Mouse (Mus musculus) forebrain, postnatal 0 days (tissue): Measurements from ENCODE around the gene Pdia6. TPM values are rescaled to one million over a fixed set of nuclear protein-coding genes. Genes with fewer than 3 reads are reported as not detected.

Source experiments
- ATAC-seq: fragments of 200-750 bp; cut with Nextera tagmentation; 2 replicates; pipeline ENCODE4 v1.8.0; 2017; ENCODE audit warnings: mild to moderate bottlenecking, moderate library complexity
- DNase-seq: peaks from one replicate; pipeline ENCODE4 v3.0.0-alpha.2; 2015
- H3K27ac ChIP-seq: fragments of 300-500 bp; sonication (generic); 2 replicates; pipeline ENCODE4 v1.5.1; 2014; ENCODE audit warnings: low read depth, mild to moderate bottlenecking, antibody characterized with exemption, low read length, moderate library complexity, mixed read lengths
- H3K27me3 ChIP-seq: fragments of 300-500 bp; sonication (generic); 2 replicates; pipeline ENCODE4 v1.6.1; 2014; ENCODE audit warnings: mild to moderate bottlenecking, low read length, mixed read lengths; ENCODE audit not compliant: insufficient read depth
- H3K36me3 ChIP-seq: fragments of 300-500 bp; sonication (generic); 2 replicates; pipeline ENCODE4 v1.6.1; 2014; ENCODE audit warnings: mild to moderate bottlenecking, moderate library complexity; ENCODE audit not compliant: insufficient read depth
- H3K4me1 ChIP-seq: fragments of 300-500 bp; sonication (generic); 2 replicates; pipeline ENCODE4 v1.6.1; 2014; ENCODE audit warnings: antibody characterized with exemption; ENCODE audit not compliant: insufficient read depth
- H3K4me2 ChIP-seq: fragments of 300-500 bp; sonication (generic); 2 replicates; pipeline ENCODE4 v1.6.1; 2014; ENCODE audit warnings: low read depth, mild to moderate bottlenecking, moderate library complexity
- H3K4me3 ChIP-seq: fragments of 300-500 bp; sonication (generic); 2 replicates; pipeline ENCODE4 v1.5.1; 2014; ENCODE audit warnings: low read depth, low read length, mixed read lengths
- H3K9ac ChIP-seq: fragments of 300-500 bp; sonication (generic); 2 replicates; pipeline ENCODE4 v1.6.1; 2014; ENCODE audit warnings: mild to moderate bottlenecking
- H3K9me3 ChIP-seq: fragments of 300-500 bp; sonication (generic); 2 replicates; pipeline ENCODE4 v1.6.1; 2016; ENCODE audit warnings: low read length
- CTCF ChIP-seq: sonication (generic); IDR thresholded peaks from 2 replicates; pipeline ENCODE4 v1.5.1; 2016; ENCODE audit warnings: antibody characterized with exemption, control low read depth, low read depth
- WGBS: fragments of 180-500 bp; shearing (Covaris S2); extraction: QIAGEN DNeasy Blood & Tissue Kit; methylation state at CpG from one replicate; pipeline ENCODE4 v1.1.7; 2014; 5-methylcytosine and 5-hydroxymethylcytosine counted together
- polyA plus RNA-seq: library from polyadenylated mRNA; unstranded; fragments of >200 nt; fragmentation: Nextera tagmentation; extraction: Ambion mirVana; gene quantifications from 2 replicates; pipeline ENCODE4 v1.2.1, GENCODE M21; 2015
- total RNA-seq: library from RNA; depleted of rRNA; stranded (reverse); fragments of >200 nt; gene quantifications from 2 replicates; pipeline ENCODE4 v1.2.3, GENCODE M21; 2014; rRNA removed

The Pdia6 gene
- total and polyA plus RNA-seq, 2 experiments from 2014 or later = 152 to 223 TPM

DNA sequence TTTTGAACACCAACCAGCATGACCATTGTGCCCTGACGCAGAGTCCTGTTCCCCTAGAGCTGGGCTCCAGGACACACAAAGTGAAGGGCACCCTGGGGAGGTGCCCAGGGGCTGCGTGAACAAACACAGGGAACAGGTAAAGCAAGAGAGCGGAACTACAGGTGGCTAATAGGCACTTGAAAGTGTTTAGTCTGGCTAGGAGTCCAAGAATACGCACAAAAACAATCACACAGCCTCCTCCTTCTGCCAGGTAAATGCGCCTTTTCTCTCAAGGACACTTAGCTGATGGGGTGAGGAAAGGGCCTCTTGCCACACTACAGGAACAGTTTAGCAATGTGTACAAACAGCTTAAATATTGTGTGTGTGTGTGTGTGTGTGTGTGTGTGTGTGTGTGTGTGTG, 49.8 kb downstream of the Pdia6 start:
- no peak for ATAC-seq
- H3K36me3 ChIP-seq = no peaks in the 10 kb centered on the region

DNA sequence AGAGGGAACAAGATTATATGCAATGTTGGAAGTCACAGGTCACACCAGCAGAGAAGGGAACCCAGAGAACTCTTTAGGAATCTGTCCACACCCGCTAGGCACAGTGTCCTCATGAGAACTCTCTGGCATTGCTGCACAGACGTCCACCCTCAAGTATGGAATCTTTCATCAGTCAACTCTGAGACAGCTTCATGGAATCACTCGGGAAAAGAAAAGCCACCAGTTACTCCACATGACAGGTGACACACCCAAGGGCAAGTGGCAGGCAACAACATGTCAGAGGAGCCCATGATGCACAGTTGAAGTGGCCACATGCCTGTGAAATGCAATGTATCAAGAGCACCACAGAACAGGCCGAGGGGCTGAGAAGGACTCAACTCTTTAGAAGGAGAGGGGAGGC, 51.6 kb downstream of the Pdia6 start:
- 78% methylated on average over 4 of the region's 4 CpGs for WGBS
- H3K9me3 ChIP-seq = no peaks in the 10 kb centered on the region
- ATAC-seq = no peak

More for the DNA sequence above, 49.8 kb downstream of the Pdia6 start:
- no peak for DNase-seq
- H3K27ac ChIP-seq = no peak overlapping the region
- no peak overlapping the region for H3K9ac ChIP-seq
- no peak overlapping the region for H3K4me3 ChIP-seq
- H3K4me2 ChIP-seq = no peak overlapping the region
- no peaks in the 10 kb centered on the region for H3K9me3 ChIP-seq
- H3K4me1 ChIP-seq = no peaks in the 10 kb centered on the region
- no peaks in the 10 kb centered on the region for H3K27me3 ChIP-seq
- WGBS = 91% methylated on average over 5 of the region's 5 CpGs
- no peak for TF ChIP-seq CTCF

DNA sequence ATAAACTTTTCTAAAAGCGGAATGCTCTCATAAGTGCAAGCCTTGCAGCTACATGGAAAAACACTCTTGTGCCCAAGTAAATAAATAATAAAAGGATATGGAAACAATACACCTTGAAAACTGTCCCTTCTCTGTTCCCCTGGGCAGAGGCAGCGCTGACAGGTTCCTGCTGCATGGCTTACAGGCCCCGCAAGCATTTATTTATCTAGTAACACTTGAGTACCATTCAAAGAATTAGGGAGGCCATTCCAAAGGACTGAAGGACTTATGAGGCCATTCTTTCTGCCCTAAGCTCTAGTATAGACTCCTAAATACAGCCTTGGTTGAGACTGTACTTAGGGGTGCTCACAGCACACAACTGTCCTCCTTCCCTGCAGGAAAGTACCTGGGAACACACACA, 52.1 kb downstream of the Pdia6 start:
- H3K4me2 ChIP-seq = no peak overlapping the region
- H3K36me3 ChIP-seq = no peaks in the 10 kb centered on the region
- DNase-seq (no peak), ATAC-seq (no peak)
- no peak overlapping the region for H3K9ac ChIP-seq
- H3K4me1 ChIP-seq = no peaks in the 10 kb centered on the region
- no peak for TF ChIP-seq CTCF
- no peaks in the 10 kb centered on the region for H3K9me3 ChIP-seq
- H3K4me3 ChIP-seq = no peak overlapping the region
- no peak overlapping the region for H3K27ac ChIP-seq
- 72% methylated on average over 3 of the region's 3 CpGs for WGBS
- H3K27me3 ChIP-seq = 0 out of 2 replicates have a peak, but pooled peaks cover 1% of the 10 kb centered on the region

More for the DNA sequence above, 51.6 kb downstream of the Pdia6 start:
- H3K36me3 ChIP-seq = no peaks in the 10 kb centered on the region
- H3K4me1 ChIP-seq = no peaks in the 10 kb centered on the region
- H3K4me3 ChIP-seq = no peak overlapping the region
- H3K4me2 ChIP-seq = no peak overlapping the region
- no peaks in the 10 kb centered on the region for H3K27me3 ChIP-seq
- no peak overlapping the region for H3K9ac ChIP-seq
- H3K27ac ChIP-seq = no peak overlapping the region
- DNase-seq = no peak
- TF ChIP-seq CTCF = no peak

DNA sequence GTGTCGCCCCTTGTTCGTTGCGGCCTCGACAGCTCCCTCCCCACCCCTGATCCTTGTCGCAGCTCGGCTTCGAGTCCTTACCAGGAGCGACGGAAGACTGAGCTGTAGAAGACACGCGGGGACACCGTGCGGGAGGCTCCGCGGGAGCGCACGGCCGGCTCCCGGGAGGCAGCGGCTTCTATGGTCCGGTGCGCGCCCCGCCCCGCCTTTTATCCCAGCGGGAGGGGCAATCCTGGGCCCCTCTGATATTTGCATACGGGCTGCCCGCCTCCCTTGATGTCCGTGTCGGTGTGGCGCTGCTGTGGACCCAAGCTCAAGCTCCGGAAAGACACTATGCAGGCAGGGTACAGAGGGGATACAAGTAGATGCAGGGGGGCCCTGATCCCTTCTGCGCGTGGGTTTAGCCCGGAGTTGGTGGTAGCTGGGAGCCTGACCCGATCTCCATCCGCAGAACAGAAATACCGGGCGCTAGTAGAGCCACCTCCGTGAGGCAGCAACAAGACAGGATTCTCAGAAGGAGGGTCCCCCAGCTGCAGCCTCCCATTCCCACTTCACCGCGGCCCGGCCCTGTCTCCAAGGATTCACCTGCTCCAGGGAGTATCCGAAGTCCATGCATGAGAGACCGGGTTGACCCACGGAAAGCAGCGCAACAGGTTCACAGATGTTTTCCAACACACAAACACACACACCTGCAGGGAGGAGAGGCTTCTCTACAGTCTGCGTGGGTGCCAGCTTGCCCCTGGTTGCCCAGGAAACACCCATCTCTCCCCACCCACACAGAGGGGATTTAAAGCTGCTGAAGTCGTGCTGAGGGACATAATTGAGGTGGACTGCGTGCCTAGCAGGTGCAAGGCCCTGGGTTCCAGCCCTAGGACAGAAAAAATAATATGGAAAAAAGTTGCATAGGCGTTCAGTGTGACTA, 58.5 kb downstream of the Pdia6 start:
- Histone ChIP-seq H3K27ac (no peak overlapping the region), H3K27me3 (peaks cover 17% of the 10 kb centered on the region), H3K4me3 (peak overlapping the region; percentile 40), H3K9me3 (no peaks in the 10 kb centered on the region), H3K9ac (peak overlapping the region; percentile 49), H3K36me3 (no peaks in the 10 kb centered on the region), H3K4me2 (peak overlapping the region; percentile 84), H3K4me1 (no peaks in the 10 kb centered on the region)
- no peak for TF ChIP-seq CTCF
- WGBS = 4% methylated on average over 51 of the region's 51 CpGs
- ATAC-seq (peak; percentile 70), DNase-seq (no peak)

DNA sequence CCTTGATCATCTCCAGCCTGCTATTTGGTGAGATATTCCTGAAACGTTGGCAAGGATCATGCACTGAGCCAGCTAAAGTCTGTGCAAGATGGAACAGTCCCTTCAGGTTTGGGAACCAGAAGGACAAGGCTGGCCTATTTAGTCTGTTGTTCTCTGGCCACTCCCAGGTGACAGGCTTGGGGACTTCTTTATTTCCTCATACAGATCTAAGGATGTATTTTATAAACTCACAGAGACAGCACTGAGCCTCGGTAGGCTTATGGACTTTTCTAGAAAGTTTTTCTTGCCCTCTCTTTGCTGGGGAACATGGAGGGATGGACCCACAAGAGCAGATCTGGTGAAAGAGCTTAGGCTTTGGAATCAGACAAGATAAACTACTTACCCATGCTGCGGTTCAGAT, 62.9 kb downstream of the Pdia6 start, which contains the start of gene Atp6v1c2:
Gene Atp6v1c2, minus strand, starts transcription at position 101 of the 400 bp plus-strand sequence.
- Histone ChIP-seq H3K9ac (no peak within 1 kb of the TSS), H3K27me3 (peaks cover 8% of the 10 kb centered on the region; the same call in 1 of the 2 replicates), H3K4me1 (no peaks in the 10 kb centered on the region), H3K36me3 (no peaks in the 10 kb centered on the region), H3K4me2 (no peak within 1 kb of the TSS), H3K4me3 (no peak within 1 kb of the TSS), H3K27ac (no peak within 1 kb of the TSS), H3K9me3 (no peaks in the 10 kb centered on the region)
- no peak for ATAC-seq
- TF ChIP-seq CTCF = no peak
- no peak for DNase-seq
- WGBS = 78% methylated on average over 3 of the region's 3 CpGs

DNA sequence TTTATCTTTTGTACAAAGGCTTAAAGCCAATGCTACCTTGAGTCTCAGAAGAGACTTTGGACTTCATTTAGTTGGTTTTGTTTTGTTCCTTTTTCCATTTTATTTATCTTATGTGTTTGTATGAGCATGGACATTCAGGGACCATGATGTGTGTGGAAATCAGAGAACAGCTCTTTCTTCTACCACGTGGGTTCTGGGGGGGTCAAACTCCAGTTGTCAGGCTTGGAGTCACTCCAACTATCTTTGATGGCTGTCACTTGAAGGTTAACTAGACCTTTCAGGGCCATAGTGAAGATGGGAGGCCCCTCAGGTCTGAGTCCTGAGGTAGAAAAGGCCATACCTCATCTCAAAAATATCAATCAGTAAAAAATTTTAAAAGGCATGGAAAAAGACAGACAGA, 67.1 kb downstream of the Pdia6 start:
- Histone ChIP-seq H3K4me1 (no peaks in the 10 kb centered on the region), H3K27me3 (no peaks in the 10 kb centered on the region), H3K4me3 (no peak overlapping the region), H3K27ac (no peak overlapping the region), H3K9ac (no peak overlapping the region), H3K36me3 (no peaks in the 10 kb centered on the region), H3K9me3 (no peaks in the 10 kb centered on the region), H3K4me2 (no peak overlapping the region)
- DNase-seq = no peak
- WGBS = 30% methylated on average over 1 of the region's 1 CpGs
- no peak for TF ChIP-seq CTCF
- no peak for ATAC-seq

Other genes with a start within 250 kb of the Pdia6 start
- gene Kcnf1, start 89.7 kb upstream of the Pdia6 start, total RNA-seq = 20.2 and 24.8 TPM in 2 replicates
- 5.6 and 6.8 TPM in 2 replicates for gene Kcnf1, start 89.7 kb upstream of the Pdia6 start, polyA plus RNA-seq
- gene Atp6v1c2, start 62.8 kb downstream of the Pdia6 start, total RNA-seq = 0.86 and 2.4 TPM in 2 replicates
- 1.3 and 1.6 TPM in 2 replicates for gene Atp6v1c2, start 62.8 kb downstream of the Pdia6 start, polyA plus RNA-seq
- 11.6 and 13.9 TPM in 2 replicates for gene Nol10, start 81.9 kb downstream of the Pdia6 start, total RNA-seq
- gene Nol10, start 81.9 kb downstream of the Pdia6 start, polyA plus RNA-seq = 9.1 and 13.2 TPM in 2 replicates